Mouse (Mus musculus) MEL (cell line): ENCODE results near the gene Tmem238l. TPM values are rescaled to one million over a fixed set of nuclear protein-coding genes. Genes with fewer than 3 reads are reported as not detected.

Source experiments
- DNase-seq: peaks from one replicate; pipeline ENCODE4 v3.0.0; 2011; ENCODE audit warnings: low read depth, low spot score
- H3K27ac ChIP-seq: 2 replicates; pipeline ENCODE4 v1.5.1; 2012; ENCODE audit warnings: low read depth, mild to moderate bottlenecking, control low read depth, low read length, moderate library complexity; ENCODE audit not compliant: control insufficient read depth
- H3K27me3 ChIP-seq, 2 experiments: fragments of 150-350 bp in 1 of 2; sonication (generic) in 1 of 2; 2 replicates each; pipeline ENCODE4 v1.6.1; 2012; ENCODE audit warnings: low read length in 2 of 2, mild to moderate bottlenecking in 2 of 2, improper control_type of control experiment in 1 of 2, moderate library complexity in 1 of 2; ENCODE audit not compliant: insufficient read depth in 2 of 2, control insufficient read depth in 1 of 2
- H3K36me3 ChIP-seq, 2 experiments: 2 replicates each; pipeline ENCODE4 v1.6.1; 2012 to 2014; ENCODE audit warnings: low read length in 2 of 2, improper control_type of control experiment in 1 of 2, inconsistent platforms in 1 of 2, mild to moderate bottlenecking in 1 of 2; ENCODE audit not compliant: insufficient read depth in 2 of 2, control insufficient read depth in 1 of 2
- H3K4me1 ChIP-seq, 2 experiments: fragments of 150-350 bp in 1 of 2; sonication (generic) in 1 of 2; 2 replicates each; pipeline ENCODE4 v1.6.1; 2012; ENCODE audit warnings: low read length in 2 of 2, improper control_type of control experiment in 1 of 2, mild to moderate bottlenecking in 1 of 2; ENCODE audit not compliant: insufficient read depth in 2 of 2, control insufficient read depth in 1 of 2
- H3K4me3 ChIP-seq, 2 experiments: fragments of 150-350 bp in 1 of 2; sonication (generic) in 1 of 2; 2 replicates each; pipeline ENCODE4 v1.5.1; 2012; ENCODE audit warnings: low read depth in 2 of 2, low read length in 2 of 2, mild to moderate bottlenecking in 2 of 2, moderate library complexity in 2 of 2, control low read depth in 1 of 2, improper control_type of control experiment in 1 of 2; ENCODE audit not compliant: control insufficient read depth in 1 of 2, insufficient read depth in 1 of 2
- H3K79me2 ChIP-seq: 2 replicates; pipeline ENCODE4 v1.6.1; 2012; ENCODE audit warnings: mild to moderate bottlenecking, low read length, moderate library complexity; ENCODE audit not compliant: control insufficient read depth, poor library complexity, insufficient read depth
- H3K9ac ChIP-seq: 2 replicates; pipeline ENCODE4 v1.6.1; 2012; ENCODE audit warnings: low read depth, mild to moderate bottlenecking, control low read depth, low read length, moderate library complexity; ENCODE audit not compliant: control insufficient read depth, poor library complexity, severe bottlenecking
- H3K9me3 ChIP-seq: fragments of 150-350 bp; sonication (generic); replicated peaks from 2 replicates; pipeline ENCODE4 v1.6.1; 2012; ENCODE audit warnings: mild to moderate bottlenecking, low read length, improper control_type of control experiment, moderate library complexity; ENCODE audit not compliant: insufficient read depth
- CHD1 ChIP-seq: IDR thresholded peaks from 2 replicates; pipeline ENCODE4 v1.6.1; 2012; ENCODE audit warnings: low read depth, mild to moderate bottlenecking, inconsistent platforms, low read length, improper control_type of control experiment
- ELF1 ChIP-seq: IDR thresholded peaks from 2 replicates; pipeline ENCODE4 v1.6.1; 2014; ENCODE audit warnings: low read depth, mild to moderate bottlenecking, inconsistent platforms, low read length, improper control_type of control experiment, moderate library complexity
- ETS1 ChIP-seq: IDR thresholded peaks from 2 replicates; pipeline ENCODE4 v1.6.1; 2012; ENCODE audit warnings: low read depth, mild to moderate bottlenecking, inconsistent platforms, low read length, improper control_type of control experiment, moderate library complexity
- GABPA ChIP-seq: IDR thresholded peaks from 2 replicates; pipeline ENCODE4 v1.6.1; 2012; ENCODE audit warnings: low read depth, mild to moderate bottlenecking, inconsistent platforms, low read length, improper control_type of control experiment, moderate library complexity
- HCFC1 ChIP-seq: IDR thresholded peaks from 2 replicates; pipeline ENCODE4 v1.6.1; 2012; ENCODE audit warnings: low read depth, mild to moderate bottlenecking, inconsistent platforms, low read length, improper control_type of control experiment, moderate library complexity
- JUND ChIP-seq: IDR thresholded peaks from 2 replicates; pipeline ENCODE4 v1.6.1; 2011; ENCODE audit warnings: low read depth, mild to moderate bottlenecking, improper control_type of control experiment, low read length
- KAT2A ChIP-seq: conservative IDR thresholded peaks from 2 replicates; pipeline ENCODE4 v1.6.1; 2012; ENCODE audit warnings: low read depth, low read length, improper control_type of control experiment, inconsistent platforms
- MXI1 ChIP-seq: IDR thresholded peaks from 2 replicates; pipeline ENCODE4 v1.6.1; 2011; ENCODE audit warnings: mild to moderate bottlenecking, low read depth, low read length, improper control_type of control experiment
- MYB ChIP-seq: IDR thresholded peaks from 2 replicates; pipeline ENCODE4 v1.6.1; 2011; ENCODE audit warnings: mild to moderate bottlenecking, low read depth, low read length, improper control_type of control experiment
- MYC ChIP-seq: IDR thresholded peaks from 2 replicates; pipeline ENCODE4 v1.6.1; 2011; ENCODE audit warnings: low read depth, mild to moderate bottlenecking, low read length, improper control_type of control experiment, moderate library complexity
- POLR2A ChIP-seq, 2 experiments: IDR thresholded peaks; 2 replicates each; pipeline ENCODE4 v1.6.1; 2011 to 2012; ENCODE audit warnings: low read length in 2 of 2, mild to moderate bottlenecking in 2 of 2, control low read depth in 1 of 2, improper control_type of control experiment in 1 of 2, low read depth in 1 of 2, moderate library complexity in 1 of 2; ENCODE audit not compliant: control insufficient read depth in 1 of 2, insufficient read depth in 1 of 2, poor library complexity in 1 of 2
- POLR2AphosphoS2 ChIP-seq: IDR thresholded peaks from 2 replicates; pipeline ENCODE4 v1.6.1; 2011; ENCODE audit warnings: low read length, improper control_type of control experiment
- RCOR1 ChIP-seq: IDR thresholded peaks from 2 replicates; pipeline ENCODE4 v1.6.1; 2012; ENCODE audit warnings: low read depth, mild to moderate bottlenecking, inconsistent platforms, low read length, improper control_type of control experiment
- SIN3A ChIP-seq: IDR thresholded peaks from 2 replicates; pipeline ENCODE4 v1.6.1; 2012; ENCODE audit warnings: low read length, improper control_type of control experiment, inconsistent platforms
- TAL1 ChIP-seq: IDR thresholded peaks from 2 replicates; pipeline ENCODE4 v1.6.1; 2012; ENCODE audit warnings: mild to moderate bottlenecking, inconsistent platforms, low read length, moderate library complexity, mixed read lengths
- TBP ChIP-seq: IDR thresholded peaks from 2 replicates; pipeline ENCODE4 v1.8.0; 2011; ENCODE audit warnings: low read depth, low read length, improper control_type of control experiment
- TCF12 ChIP-seq: IDR thresholded peaks from 2 replicates; pipeline ENCODE4 v1.6.1; 2014; ENCODE audit warnings: low read depth, mild to moderate bottlenecking, inconsistent platforms, low read length, improper control_type of control experiment, moderate library complexity
- UBTF ChIP-seq: IDR thresholded peaks from 2 replicates; pipeline ENCODE4 v1.6.1; 2012; ENCODE audit warnings: low read depth, mild to moderate bottlenecking, inconsistent platforms, low read length, improper control_type of control experiment, moderate library complexity, borderline replicate concordance; ENCODE audit not compliant: insufficient read depth
- USF2 ChIP-seq, 2 experiments: IDR thresholded peaks; 2 replicates each; pipeline ENCODE4 v1.6.1; 2011 to 2012; ENCODE audit warnings: improper control_type of control experiment in 2 of 2, low read length in 2 of 2, borderline replicate concordance in 1 of 2, inconsistent platforms in 1 of 2, low read depth in 1 of 2, mild to moderate bottlenecking in 1 of 2; ENCODE audit not compliant: insufficient read depth in 1 of 2
- ZC3H11A ChIP-seq: IDR thresholded peaks from 2 replicates; pipeline ENCODE4 v1.6.1; 2012; ENCODE audit warnings: low read depth, mild to moderate bottlenecking, inconsistent platforms, low read length, improper control_type of control experiment
- ZKSCAN1 ChIP-seq: IDR thresholded peaks from 2 replicates; pipeline ENCODE4 v1.6.1; 2012; ENCODE audit warnings: low read depth, mild to moderate bottlenecking, inconsistent platforms, low read length, improper control_type of control experiment, moderate library complexity
- ZNF384 ChIP-seq: IDR thresholded peaks from 2 replicates; pipeline ENCODE4 v1.6.1; 2012; ENCODE audit warnings: low read depth, mild to moderate bottlenecking, inconsistent platforms, low read length, improper control_type of control experiment
- polyA plus RNA-seq, 2 experiments: library from polyadenylated mRNA; stranded (reverse) in 1 of 2; unstranded in 1 of 2; fragments of >175 nt in 1 of 2; fragments of >200 nt in 1 of 2; gene quantifications; 2 replicates each; pipeline versions ENCODE4 v1.2.1 to v1.2.4; 2012; ENCODE audit warnings: low replicate concordance in 2 of 2, low read depth in 1 of 2; ENCODE audit not compliant: insufficient read length in 2 of 2, insufficient read depth in 1 of 2, missing spikeins in 1 of 2
- total RNA-seq: library from RNA; depleted of rRNA; stranded (reverse); fragments of 300-350 nt; gene quantifications from 2 replicates; pipeline ENCODE4 v1.2.3, GENCODE M21; 2012

The Tmem238l gene
- total and polyA plus RNA-seq, 3 experiments, result not detected

- TF ChIP-seq ZKSCAN1 (no peak), ELF1 (no peak), CHD1 (no peak), POLR2AphosphoS2 (no peak), RCOR1 (no peak), ZC3H11A (no peak), GABPA (no peak), UBTF (no peak), KAT2A (no peak), TAL1 (no peak), JUND (no peak), SIN3A (no peak), USF2 (IDR thresholded peaks at IDR 0.05; ENCODE audit: borderline replicate concordance in 1 of 2, insufficient read depth in 1 of 2, low read depth in 1 of 2, low read length in 2 of 2) (no peak), MYC (no peak), MYB (no peak), POLR2A (IDR thresholded peaks at IDR 0.05; ENCODE audit: control insufficient read depth in 1 of 2, insufficient read depth in 1 of 2, low read depth in 1 of 2, low read length in 2 of 2, poor library complexity in 1 of 2) (no peak), ETS1 (no peak)
- Histone ChIP-seq H3K4me3 (no peak overlapping the region), H3K27ac (no peak overlapping the region), H3K79me2 (no peaks in the 10 kb centered on the region), H3K27me3 (no peaks in the 10 kb centered on the region), H3K4me1 (no peaks in the 10 kb centered on the region), H3K36me3 (no peaks in the 10 kb centered on the region), H3K9ac (no peak overlapping the region), H3K9me3 (no peaks in the 10 kb centered on the region)
- no peak for DNase-seq
Measured at GRCm38 (mm10) chr11:66924095-66924823, 32.2 kb upstream of the Tmem238l start.

DNA sequence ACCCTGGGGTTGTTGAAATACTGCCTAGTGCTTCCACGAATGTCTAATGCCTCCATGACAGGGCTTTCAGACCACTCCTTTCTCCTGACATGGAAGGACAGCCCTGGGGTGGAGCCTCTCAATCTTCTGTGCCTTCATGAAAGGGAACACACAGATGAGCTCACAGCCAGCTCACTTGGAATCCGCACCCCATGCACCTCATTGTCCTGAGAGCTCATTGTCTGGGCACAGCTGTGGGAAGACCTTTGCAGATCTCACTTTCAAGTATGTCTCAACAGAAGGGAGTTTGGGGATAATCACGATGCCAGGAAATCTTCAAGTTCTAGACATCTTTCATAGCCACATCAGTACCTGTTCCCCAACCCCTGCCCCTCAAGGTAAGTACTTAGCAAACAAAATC lies 28.1 kb upstream of the Tmem238l start:
- Histone ChIP-seq H3K4me3 (no peak overlapping the region), H3K27me3 (no peaks in the 10 kb centered on the region), H3K27ac (no peak overlapping the region), H3K36me3 (no peaks in the 10 kb centered on the region), H3K79me2 (no peaks in the 10 kb centered on the region), H3K9me3 (no peaks in the 10 kb centered on the region), H3K4me1 (no peaks in the 10 kb centered on the region), H3K9ac (no peak overlapping the region)
- no peak for DNase-seq
- TF ChIP-seq SIN3A (no peak), HCFC1 (no peak), POLR2AphosphoS2 (no peak), MXI1 (no peak), ETS1 (no peak), USF2 (IDR thresholded peaks at IDR 0.05; ENCODE audit: borderline replicate concordance in 1 of 2, insufficient read depth in 1 of 2, low read depth in 1 of 2, low read length in 2 of 2) (no peak), MYB (no peak), UBTF (no peak), ZNF384 (no peak), JUND (no peak), ZC3H11A (no peak), TCF12 (no peak), TBP (no peak), MYC (no peak), RCOR1 (no peak)
- TF ChIP-seq, all 39 proteins: peak for 0
